11 mouse cellular contexts compared by ENCODE assay signal in genomic region chr2:166857118-166857517, GRCm38 (mm10). TPM values are rescaled to one million over a fixed set of nuclear protein-coding genes. Genes with fewer than 3 reads are reported as not detected.
A peak's percentile ranks its signal among the peaks of the same experiment; 100 is the strongest.
DNase-seq lines count a peak whose midpoint lies in the region; ATAC-seq lines count a peak whose summit lies in the region.
"Had no signal": no experiment of that assay in that cellular context is flagged by ENCODE, and none has a peak within 500 bp of the region (broad histone marks: within the 10 kb centered on the region; RNA-seq: fewer than 3 reads in every experiment).

No protein-coding gene starts in this region.

- no peaks in the 10 kb centered on the region for H3K4me1 ChIP-seq in embryonic facial prominence, embryonic 11.5 days (ENCODE audit: control insufficient read depth, insufficient read depth, low read length)
- H3K4me1 ChIP-seq in embryonic facial prominence, embryonic 10.5 days = no peaks in the 10 kb centered on the region
- H3K4me1 ChIP-seq: midbrain, embryonic 12.5 days had no signal

- 83% methylated on average over 2 of the region's 2 CpGs for WGBS in embryonic facial prominence, embryonic 11.5 days
- 89% methylated on average over 2 of the region's 2 CpGs for WGBS in embryonic facial prominence, embryonic 10.5 days

- ATAC-seq in embryonic facial prominence, embryonic 11.5 days (replicated peaks; ENCODE audit: insufficient number of reproducible peaks, low FRiP score, low TSS enrichment, low read depth) = no peak

- H3K4me2 ChIP-seq in embryonic facial prominence, embryonic 11.5 days (ENCODE audit: low read depth, low read length) = no peak overlapping the region
- H3K4me2 ChIP-seq: midbrain, embryonic 12.5 days had no signal

- no peaks in the 10 kb centered on the region; the same call in 1 of the 2 replicates for H3K9me3 ChIP-seq in embryonic facial prominence, embryonic 11.5 days (replicated peaks; ENCODE audit: control insufficient read depth, low read length)
- H3K9me3 ChIP-seq in embryonic facial prominence, embryonic 10.5 days = peaks cover 3% of the 10 kb centered on the region

- peaks cover 3% of the 10 kb centered on the region for H3K36me3 ChIP-seq in embryonic facial prominence, embryonic 11.5 days (replicated peaks; ENCODE audit: control insufficient read depth, insufficient read depth, low read depth, low read length)
- H3K36me3 ChIP-seq in embryonic facial prominence, embryonic 10.5 days (replicated peaks) = peaks cover 92% of the 10 kb centered on the region
- H3K36me3 ChIP-seq in splenic B cell, adult 2 months (ENCODE audit: control insufficient read depth, insufficient read depth, low read length, poor library complexity, severe bottlenecking) = peaks cover 26% of the 10 kb centered on the region

- no peak overlapping the region for H3K9ac ChIP-seq in embryonic facial prominence, embryonic 11.5 days (replicated peaks; ENCODE audit: low read length)
- H3K9ac ChIP-seq: midbrain, embryonic 12.5 days had no signal

- peak; percentile 36 for DNase-seq in embryonic facial prominence, embryonic 11.5 days (ENCODE audit: low spot score)
- no peak for DNase-seq in embryonic facial prominence, embryonic 10.5 days (ENCODE audit: low spot score)
- peak; percentile 15 for DNase-seq in lung, postnatal 14 days
- DNase-seq in lung, postnatal 4 days = no peak
- DNase-seq in embryo, embryonic 10.5 days (ENCODE audit: low spot score) = peak; percentile 58
- DNase-seq in splenic B cell, adult 2 months (ENCODE audit: low read depth, low spot score) = peak; percentile 58
- DNase-seq in layer of hippocampus, adult 9-11 months = no peak
- no peak for DNase-seq in layer of hippocampus, postnatal 25 days (ENCODE audit: extremely low spot score in 1 of 2, low spot score in 1 of 2)
- DNase-seq: heart, postnatal 4 days had no signal

- H3K4me3 ChIP-seq in embryonic facial prominence, embryonic 11.5 days (ENCODE audit: low read depth, low read length) = no peak overlapping the region
- no peak overlapping the region for H3K4me3 ChIP-seq in embryonic facial prominence, embryonic 10.5 days
- H3K4me3 ChIP-seq: erythroblast, embryonic 14.5 days; midbrain, embryonic 12.5 days had no signal

- no peak overlapping the region for H3K27ac ChIP-seq in embryonic facial prominence, embryonic 11.5 days (replicated peaks; ENCODE audit: low read depth, low read length)
- H3K27ac ChIP-seq in embryonic facial prominence, embryonic 10.5 days (replicated peaks) = no peak overlapping the region
- H3K27ac ChIP-seq: midbrain, embryonic 12.5 days had no signal

- H3K27me3 ChIP-seq in embryonic facial prominence, embryonic 11.5 days (ENCODE audit: control insufficient read depth, insufficient read depth, low read length) = no peaks in the 10 kb centered on the region
- H3K27me3 ChIP-seq in embryonic facial prominence, embryonic 10.5 days (replicated peaks; ENCODE audit: low read depth, poor library complexity, severe bottlenecking) = no peaks in the 10 kb centered on the region
- H3K27me3 ChIP-seq in splenic B cell, adult 2 months (ENCODE audit: control insufficient read depth, insufficient read depth, low read length, poor library complexity, severe bottlenecking) = no peaks in the 10 kb centered on the region
- H3K27me3 ChIP-seq: midbrain, embryonic 12.5 days had no signal

RNA-seq across cellular contexts. Expression of gene Cse1l, which starts 48.7 kb away (rescaled TPM):
- 250 and 276 TPM in 2 replicates for polyA plus RNA-seq in embryonic facial prominence, embryonic 11.5 days (2014; fragmentation: Nextera tagmentation; extraction: Ambion mirVana)
- 213 and 222 TPM in 2 replicates for polyA plus RNA-seq in embryonic facial prominence, embryonic 10.5 days (2016; fragmentation: Nextera tagmentation; extraction: Ambion mirVana)
- 10 to 100 TPM; 51.6 to 52.6 TPM for total RNA-seq in layer of hippocampus, postnatal 25 days (2021)

RNA-seq across cellular contexts. Expression of gene Arfgef2, which starts 51.7 kb away (rescaled TPM):
- 3.5 and 4.0 TPM in 2 replicates for polyA plus RNA-seq in embryonic facial prominence, embryonic 11.5 days (2014; fragmentation: Nextera tagmentation; extraction: Ambion mirVana)
- 4.7 and 5.5 TPM in 2 replicates for polyA plus RNA-seq in embryonic facial prominence, embryonic 10.5 days (2016; fragmentation: Nextera tagmentation; extraction: Ambion mirVana)
- 10 to 100 TPM; 45.7 to 48.5 TPM for total RNA-seq in layer of hippocampus, postnatal 25 days (2021)

Comparison
In these comparisons a context has a peak if more than half of its experiments do, and no peak if none do; other contexts are left out.
1. DNase-seq: peak in embryonic facial prominence, embryonic 11.5 days (single experiment), lung, postnatal 14 days (single experiment), embryo, embryonic 10.5 days (single experiment) and splenic B cell, adult 2 months (single experiment); none in embryonic facial prominence, embryonic 10.5 days (single experiment), lung, postnatal 4 days (0 of 2), layer of hippocampus, adult 9-11 months (single experiment) and layer of hippocampus, postnatal 25 days (0 of 2).